Mouse (Mus musculus) testis, postnatal 14 days (tissue): ENCODE results near the gene Wwox.
A peak's percentile ranks its signal among the peaks of the same experiment; 100 is the strongest.

ENCODE experiments used
- DNase-seq: peaks from one replicate; pipeline ENCODE4 v3.0.0; 2021; ENCODE audit warnings: low spot score

The Wwox gene

DNA sequence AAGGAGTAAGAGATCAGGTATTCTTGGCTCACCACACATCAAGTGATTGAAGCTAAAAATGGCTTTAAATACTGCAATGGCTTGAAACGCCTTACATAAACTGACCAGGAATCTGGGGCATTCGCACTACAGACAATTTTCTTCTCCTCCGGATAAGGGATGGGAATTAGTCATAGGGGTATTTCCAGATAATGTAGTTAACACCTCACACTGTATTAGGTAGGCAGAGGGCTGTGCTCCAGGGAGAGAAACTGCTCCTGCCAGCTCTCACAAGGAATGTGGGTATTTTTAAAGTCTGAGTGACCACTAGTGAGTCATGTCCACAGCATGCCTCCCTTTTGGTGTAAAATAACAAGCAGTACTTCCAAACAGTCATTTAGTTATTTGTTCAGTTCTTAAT is 894.5 kb downstream of the Wwox start:
- no peak for DNase-seq

- DNase-seq = no peak
Observed at GRCm38 (mm10) chr8:115336361-115336760, 896.9 kb downstream of the Wwox start.

GRCm38 (mm10) chr8:115348704-115349103 is 909.2 kb downstream of the Wwox start:
- no peak for DNase-seq

DNA sequence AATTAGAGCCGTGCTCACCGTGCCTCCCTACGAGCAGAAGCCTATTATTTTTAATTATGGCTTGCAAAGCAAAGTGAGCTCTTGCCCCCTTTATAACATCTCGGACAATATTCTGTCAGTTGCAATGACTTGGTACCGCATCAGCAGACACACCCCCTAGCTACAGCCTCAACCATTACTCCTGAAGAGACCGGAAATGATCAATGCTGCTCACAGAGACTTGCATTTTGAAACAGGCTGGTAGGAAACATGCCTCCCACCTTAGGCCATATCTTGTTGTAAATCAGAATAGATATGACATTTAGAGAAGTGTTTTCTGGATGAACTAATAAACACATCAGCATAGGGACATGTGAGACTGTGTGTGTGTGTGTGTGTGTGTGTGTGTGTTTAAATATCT is 911.3 kb downstream of the Wwox start:
- no peak for DNase-seq

GRCm38 (mm10) chr8:115357663-115358335 is 918.3 kb downstream of the Wwox start:
- peak; percentile 27 for DNase-seq

- no peak for DNase-seq
Observed at GRCm38 (mm10) chr8:115358481-115358880, 919.0 kb downstream of the Wwox start.

DNA sequence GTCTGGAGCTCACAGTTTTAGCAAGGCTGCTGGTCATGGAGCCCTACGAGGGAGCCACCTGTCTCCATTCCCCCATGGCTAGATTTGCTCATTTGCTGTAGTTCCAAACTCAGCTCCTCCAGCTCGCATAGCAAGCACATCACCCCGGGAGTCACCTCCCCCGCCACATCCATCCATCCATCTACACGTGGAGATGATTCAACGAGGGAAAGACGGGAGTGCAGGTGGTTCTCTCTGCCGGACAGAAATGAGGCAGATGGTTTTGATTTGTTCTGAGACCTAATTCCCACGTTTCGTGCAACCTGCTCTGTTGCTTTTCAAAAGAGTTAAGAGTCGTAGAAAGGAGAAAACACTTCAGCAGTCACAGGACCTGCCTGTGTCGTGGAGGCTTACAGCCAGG is 920.2 kb downstream of the Wwox start:
- DNase-seq = no peak

DNA sequence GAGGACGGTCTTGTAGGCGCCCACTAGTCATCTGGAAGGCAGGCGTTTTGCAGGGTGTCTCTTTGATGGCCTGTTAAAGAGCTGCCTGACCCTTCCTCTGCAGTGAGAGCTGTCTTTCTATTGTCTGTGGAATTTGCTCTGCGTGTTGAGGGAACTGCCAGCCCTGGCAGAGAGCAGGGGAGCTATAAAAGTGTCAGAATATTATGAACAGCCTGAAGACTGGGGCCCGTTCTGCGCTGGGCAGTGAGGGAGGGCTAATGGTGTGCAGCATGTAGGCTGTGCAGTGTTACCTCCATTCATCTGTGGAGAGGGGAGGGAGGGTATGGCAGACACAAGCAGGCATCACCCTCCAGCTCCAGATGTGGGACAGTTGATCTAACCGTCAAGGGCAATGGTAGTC is 923.1 kb downstream of the Wwox start:
- no peak for DNase-seq

DNA sequence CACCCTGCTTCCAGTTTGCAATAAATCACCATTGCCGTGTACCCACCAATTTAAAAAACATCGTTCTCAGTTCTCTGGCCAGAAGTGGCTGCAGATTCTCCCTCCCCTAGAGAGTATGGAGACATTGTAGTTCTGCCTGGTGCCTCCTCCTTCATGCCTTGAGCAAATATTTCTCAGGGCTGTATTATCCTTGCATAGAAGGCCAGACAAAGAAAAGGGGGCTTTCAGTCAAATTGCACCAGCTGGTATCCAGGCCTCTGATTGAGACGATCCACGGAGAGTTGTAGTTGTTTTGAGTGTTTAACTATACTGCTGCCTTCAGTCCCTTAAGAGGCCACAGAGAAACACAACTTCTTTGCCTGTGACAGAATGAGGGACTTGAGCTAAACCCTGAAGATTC is 935.5 kb downstream of the Wwox start:
- no peak for DNase-seq

GRCm38 (mm10) chr8:115375361-115376047 is 936.0 kb downstream of the Wwox start:
- DNase-seq = no peak

DNA sequence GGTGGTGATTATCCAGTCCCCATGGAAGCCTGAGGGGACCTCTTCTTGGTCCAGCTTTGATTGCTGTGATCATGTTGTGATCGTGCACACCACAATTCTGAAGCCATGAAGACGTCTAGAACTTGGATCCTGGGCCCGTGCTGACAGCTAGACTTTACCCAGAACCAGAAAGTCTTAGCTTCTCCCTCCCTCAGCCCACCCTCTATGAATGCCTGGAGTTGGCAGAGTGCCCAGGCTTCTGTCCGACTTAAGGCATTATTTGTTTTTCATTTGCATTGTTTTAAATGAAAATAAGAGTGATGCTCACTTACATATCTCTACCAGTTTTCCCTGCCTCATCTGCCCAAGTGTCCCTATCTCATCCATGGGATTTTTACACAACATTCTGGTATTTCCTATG is 937.9 kb downstream of the Wwox start:
- no peak for DNase-seq

GRCm38 (mm10) chr8:115380017-115380416 is 940.6 kb downstream of the Wwox start:
- DNase-seq = no peak

DNA sequence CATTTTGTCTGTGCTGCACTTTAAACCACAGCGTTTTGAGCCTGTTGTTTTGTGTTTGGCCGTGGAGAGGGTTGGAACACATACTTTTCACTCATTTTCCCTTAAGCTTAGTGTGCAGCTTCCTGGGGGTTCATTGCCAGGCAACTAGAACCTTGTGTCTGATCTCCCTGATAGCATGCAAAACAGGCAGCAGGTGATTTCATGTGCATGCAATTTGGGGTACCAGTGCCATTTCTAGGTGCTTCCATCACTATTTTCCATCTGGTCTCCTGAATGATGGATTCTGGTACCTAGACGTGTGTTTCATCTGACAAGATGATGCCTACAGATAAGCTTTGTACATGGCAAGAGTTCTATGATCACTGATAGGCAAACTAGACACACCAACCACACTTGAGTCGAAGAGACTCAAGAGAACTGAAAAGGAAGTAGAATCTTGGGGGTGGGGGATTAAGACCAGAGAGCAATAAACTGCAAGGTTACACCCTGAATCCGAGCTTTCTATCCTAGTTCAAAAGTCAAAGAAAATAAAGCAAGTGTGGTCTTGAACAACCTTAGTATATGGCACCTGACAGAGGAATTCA is 951.6 kb downstream of the Wwox start:
- DNase-seq = no peak

GRCm38 (mm10) chr8:115395840-115396239 is 956.4 kb downstream of the Wwox start:
- no peak for DNase-seq

- DNase-seq = no peak
Observed at GRCm38 (mm10) chr8:115397981-115398380, 958.5 kb downstream of the Wwox start.

DNA sequence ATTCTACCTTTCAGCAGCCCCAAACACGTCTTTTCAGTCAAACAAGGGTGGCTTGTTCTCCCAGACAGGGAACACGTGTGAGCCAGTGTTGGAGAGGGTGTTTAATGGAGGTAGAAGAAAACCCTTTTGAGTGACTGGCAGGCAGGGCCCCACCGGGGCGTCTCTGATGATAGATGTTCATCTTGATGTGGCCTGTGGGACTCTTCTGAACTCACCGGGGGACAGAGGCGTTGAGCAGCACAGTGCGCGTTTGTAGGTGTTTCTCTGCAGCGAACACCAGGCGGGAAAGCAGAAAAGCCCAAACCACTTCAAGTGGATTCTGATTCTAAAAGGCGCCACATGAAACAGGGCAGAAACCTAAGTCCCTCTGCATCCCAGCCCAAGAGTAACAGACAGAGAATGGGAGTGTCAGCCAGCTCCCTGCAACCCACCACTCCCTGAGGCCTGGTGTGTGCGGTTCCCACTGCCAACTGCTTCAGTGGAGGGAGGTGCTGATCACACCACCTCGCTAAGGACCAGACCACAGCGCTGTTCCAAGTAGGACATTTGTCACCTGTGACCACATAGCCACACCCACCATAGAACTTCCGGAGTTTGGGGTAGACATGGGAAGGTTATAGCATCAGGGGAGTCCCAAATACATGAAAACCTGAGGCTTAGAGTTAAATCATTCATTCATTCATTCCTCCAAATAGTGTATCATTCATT is 960.7 kb downstream of the Wwox start:
- DNase-seq = no peak
